Mouse (Mus musculus): ENCODE results near the gene Prkce.
"Not testable (repeated sequence)": the region's sequence is repeated elsewhere in the genome, so short reads cannot be mapped to it uniquely, and the experiment has no call there.

Gene Prkce

DNA sequence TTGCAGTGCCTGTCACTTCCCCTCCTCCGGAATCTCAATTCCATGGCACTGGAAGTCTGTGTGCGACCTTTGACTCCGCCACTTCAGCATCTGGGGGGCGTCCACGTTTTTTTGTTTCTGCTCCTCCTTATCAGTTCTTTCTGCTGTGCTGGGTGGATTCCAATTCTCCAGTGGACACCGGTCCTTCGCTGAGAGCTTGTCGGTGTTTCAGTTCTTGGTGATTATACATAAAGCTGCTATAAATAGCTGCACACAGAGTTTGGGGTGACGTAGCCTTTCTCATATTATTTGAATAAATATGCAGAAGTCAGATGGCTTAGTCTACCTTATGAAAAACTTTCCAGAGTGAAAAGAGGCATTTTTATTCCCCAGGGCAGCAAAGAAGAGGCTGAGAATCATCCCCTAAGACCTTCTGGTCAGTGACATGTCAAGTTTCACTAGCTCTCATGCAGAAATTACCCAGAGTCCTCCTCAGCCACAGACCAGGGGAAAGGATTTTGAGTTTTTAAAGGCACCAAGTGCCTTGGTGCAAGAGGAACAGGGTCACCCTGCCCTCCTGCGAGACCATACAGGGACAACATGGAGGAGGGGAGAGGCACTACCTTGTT lies 299.8 kb downstream of the Prkce start:
- no peak for DNase-seq (ENCODE audit: extremely low spot score, low read depth, low spot score)

DNA sequence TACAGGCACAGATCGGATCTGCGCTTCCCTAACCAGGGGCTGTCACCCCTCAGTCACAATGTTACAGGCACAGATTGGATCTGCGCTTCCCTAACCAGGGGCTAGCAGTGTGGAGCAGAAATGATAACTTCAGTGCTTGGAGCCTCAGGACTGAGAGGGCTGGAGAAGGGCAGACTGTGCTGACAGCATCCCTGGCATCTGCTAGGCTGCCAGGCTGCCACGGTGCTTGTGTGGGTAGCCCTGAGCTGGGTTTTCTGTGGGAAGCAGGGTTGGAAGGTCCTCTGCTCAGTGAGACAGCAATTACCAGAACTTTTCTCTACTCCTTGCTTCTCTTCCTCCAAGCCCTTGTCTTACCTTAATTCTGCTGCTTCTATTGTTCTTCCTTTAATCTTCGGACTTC lies 300.4 kb downstream of the Prkce start:
- DNase-seq (ENCODE audit: extremely low spot score, low read depth, low spot score) = no peak

DNA sequence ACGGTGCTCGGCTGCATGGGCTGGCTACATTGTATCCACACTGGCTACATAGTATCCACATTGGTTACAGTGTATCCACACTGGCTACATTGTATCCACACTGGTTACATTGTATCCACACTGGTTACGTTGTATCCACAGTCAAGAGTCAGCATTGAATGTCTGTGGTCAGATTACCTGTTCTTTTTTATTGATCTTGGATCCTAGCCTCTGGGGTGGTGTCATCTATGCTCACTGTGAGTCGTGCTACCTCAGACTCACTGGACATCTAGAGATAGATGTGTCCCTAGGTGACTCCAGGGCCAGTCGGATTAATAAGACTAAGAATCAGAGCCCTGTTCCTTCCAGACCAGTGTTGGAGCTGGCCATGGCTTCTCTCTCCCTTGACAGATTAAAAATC lies 302.6 kb downstream of the Prkce start:
- DNase-seq (ENCODE audit: extremely low spot score, low read depth, low spot score) = no peak

DNA sequence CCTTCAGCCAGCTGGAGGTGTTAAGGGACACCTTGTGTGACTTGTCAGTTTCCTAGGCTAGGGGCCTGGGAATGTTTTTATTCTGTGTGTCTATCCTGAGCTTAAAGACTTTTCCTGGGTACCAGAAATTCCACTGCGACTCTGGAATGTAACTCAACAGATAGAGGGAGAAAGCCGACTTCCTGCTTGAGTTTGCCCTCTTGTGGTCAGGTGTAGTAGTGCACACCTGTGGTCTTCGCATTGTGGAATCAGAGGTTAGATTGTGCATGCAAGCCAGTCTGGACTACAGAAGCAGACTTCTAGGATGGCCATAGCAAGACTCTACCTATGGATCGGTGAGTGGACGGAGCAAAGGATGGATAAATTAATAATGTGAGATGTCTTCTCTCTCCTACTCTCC lies 304.1 kb downstream of the Prkce start:
- DNase-seq (ENCODE audit: extremely low spot score, low read depth, low spot score) = peak; percentile 50

DNA sequence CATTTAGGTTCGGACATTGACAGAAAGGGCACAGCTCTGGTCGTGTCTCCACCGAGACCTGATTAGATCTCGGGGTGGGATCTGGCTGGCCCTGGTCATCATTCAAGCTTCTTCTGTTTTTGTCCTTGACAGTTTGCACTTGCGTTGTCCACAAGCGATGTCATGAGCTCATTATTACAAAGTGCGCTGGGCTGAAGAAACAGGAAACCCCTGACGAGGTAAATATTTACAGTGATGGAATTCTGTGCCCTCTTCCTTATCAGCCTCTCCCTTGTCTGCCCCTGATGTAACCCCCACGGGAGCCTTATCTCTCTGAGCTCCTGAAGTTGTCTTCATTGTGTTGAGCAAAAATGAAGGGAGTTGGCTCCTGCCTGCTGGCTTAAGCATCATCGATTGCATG lies 309.1 kb downstream of the Prkce start:
- DNase-seq (ENCODE audit: extremely low spot score, low read depth, low spot score) = no peak

DNA sequence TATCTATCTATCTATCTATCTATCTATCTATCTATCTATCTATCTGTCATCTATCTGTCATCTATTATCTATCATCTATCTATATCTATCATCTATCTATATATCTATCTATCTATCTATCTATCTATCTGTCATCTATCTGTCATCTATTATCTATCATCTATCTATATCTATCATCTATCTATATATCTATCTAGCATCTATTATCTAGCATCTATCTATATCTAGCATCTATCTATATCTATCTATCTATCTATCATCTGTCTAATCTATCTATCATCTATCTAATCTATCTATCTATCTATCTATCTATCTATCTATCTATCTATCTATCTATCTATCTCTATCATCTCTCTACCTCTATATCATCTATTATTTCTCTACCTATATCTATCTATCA lies 309.8 kb downstream of the Prkce start:
- DNase-seq (ENCODE audit: extremely low spot score, low read depth, low spot score) = not testable (repeated sequence)

DNA sequence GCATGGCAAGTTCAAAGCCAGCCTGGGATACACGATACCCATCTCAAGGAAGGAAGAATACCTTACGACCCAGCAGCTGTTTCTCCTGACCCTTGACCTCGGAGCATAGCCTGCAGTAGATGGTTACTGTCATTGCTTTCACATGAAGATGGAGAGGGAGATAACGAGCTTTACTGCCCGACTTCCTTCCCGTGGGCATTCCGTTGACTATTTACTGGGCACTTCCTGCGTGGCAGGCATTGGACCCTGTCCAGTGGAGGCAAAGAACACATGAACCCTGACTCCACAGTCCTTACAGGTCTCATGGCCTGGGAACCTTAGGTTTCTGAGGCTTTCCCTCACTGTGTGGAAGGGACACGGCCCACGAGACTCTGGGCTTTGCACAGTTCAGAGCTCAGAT lies 311.8 kb downstream of the Prkce start:
- DNase-seq (ENCODE audit: extremely low spot score, low read depth, low spot score) = no peak

DNA sequence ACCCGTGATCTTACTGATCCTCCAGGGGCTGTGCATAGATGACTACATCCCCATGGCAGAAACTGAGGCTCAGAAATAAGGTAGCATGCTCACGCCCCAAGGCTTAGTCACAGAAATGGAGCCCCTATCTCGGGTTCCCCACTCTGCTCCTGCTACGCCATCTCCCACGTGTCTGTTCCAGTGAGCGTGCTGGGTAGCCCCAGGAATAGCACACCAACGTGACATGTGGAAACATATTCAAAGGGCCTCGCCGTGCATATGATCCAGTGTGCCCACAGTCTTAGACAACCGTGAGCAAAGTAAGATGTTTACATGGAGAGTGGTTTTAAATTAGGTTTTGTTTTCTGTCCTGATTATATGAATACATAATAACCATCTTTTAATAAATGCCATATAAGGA lies 315.1 kb downstream of the Prkce start:
- no peak for DNase-seq (ENCODE audit: extremely low spot score, low read depth, low spot score)

DNA sequence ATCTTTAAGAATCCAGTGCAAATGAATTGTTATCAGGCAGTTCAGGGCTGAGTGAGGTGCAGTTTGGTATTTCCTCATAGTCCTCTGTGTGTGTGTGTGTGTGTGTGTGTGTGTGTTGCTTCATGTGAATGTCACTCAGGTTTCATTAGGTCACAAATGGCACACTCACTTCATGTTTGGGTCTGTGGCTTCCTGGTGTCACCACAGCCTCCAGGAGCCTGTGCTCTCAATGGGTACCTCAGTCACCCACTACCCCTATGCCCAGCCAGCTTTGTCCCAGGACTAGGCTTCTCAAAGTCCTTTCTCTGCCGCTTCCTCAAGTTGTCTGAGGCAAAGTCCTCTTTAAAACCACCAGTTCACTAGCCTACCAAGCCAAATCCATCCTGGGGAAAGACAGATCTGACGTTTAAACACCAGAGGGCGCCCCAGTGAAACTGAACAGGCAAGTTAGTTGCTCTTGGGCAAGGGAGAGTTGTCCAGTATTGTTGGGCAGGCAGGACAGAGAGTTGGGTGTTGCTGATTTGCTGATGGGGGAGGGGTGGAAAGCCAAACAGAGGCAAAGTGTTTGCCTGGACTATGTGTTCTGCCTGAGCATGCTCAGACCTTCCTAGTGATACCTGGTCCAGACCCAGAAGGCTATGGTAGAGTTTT lies 316.6 kb downstream of the Prkce start:
- DNase-seq (ENCODE audit: extremely low spot score, low read depth, low spot score) = peak; percentile 39

DNA sequence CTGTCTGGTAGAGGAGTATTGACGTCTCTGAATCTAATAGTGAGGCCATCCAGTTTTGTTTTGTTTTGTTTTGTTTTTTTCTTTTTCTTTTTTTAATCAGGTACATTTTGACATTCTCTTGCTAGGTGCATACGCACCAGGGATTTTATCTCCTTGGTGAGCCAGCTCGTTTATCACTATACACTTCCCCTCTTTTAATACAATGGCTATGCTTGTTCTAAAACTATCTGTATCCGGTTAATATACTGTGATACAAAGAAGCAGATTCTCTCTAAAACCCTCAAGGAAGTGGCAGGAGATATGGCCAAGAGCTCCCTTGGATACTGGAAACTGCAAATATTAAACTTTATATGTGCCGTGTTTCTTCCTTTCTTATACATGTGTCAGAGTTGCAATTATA lies 319.1 kb downstream of the Prkce start:
- no peak for DNase-seq (ENCODE audit: extremely low spot score, low read depth, low spot score)

DNA sequence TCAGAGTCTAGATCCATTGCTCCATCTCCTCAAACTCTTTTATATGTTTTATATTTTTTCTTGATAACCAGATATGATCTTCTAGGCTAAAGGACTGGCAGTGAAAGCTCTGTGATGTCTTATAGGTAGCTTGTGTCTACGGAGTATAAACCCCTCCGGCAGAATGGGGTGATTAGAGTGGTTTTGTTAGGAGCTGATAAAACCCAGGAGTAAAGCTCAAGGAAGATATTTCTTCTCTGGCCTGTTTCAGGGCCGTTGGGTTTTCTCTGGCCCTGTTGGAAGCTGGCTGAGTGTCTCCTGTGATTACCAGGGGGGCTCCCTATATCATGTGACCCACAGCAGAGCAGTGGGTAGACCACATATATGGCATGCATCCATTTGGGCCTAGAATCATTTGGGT lies 319.9 kb downstream of the Prkce start:
- DNase-seq (ENCODE audit: extremely low spot score, low read depth, low spot score) = no peak

DNA sequence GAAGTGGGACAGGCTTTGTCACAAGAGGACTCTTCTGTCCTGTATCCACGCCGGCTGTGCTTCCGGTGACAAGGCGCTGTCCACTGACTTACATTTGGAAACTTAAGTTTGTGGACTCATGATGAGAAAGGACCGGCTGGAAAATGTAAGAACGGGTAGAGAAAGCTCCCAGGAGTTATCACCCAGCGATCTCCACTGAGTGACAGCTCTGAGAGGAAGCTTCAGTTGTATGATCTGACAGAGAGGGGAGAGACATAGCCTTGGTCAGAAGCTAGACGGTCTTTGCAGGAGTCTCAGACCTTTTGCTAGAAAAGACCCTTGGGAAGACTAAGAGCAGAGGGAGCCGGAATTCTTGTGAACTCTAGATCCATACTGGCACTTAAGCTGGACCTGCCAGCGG lies 322.2 kb downstream of the Prkce start:
- no peak for DNase-seq (ENCODE audit: extremely low spot score, low read depth, low spot score)

DNA sequence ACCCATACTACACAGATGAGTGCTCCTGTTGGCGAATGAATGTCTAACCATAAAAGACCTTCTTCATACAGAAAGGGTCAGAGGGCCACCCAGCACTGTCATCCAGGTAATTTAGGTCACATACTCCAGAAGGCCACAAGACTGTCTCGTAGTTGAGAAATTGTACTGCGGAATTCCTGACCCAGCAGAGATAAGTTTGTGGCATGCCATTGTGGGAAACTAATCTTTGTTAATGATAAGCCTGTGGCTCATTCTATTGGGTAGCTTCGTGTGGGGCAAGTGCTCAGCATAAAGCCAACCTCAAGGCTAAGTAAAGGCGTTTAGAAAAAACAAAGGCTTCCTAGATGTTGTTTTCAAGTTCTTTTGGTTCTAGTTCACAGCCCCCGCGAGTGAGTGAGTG lies 324.8 kb downstream of the Prkce start:
- no peak for DNase-seq (ENCODE audit: extremely low spot score, low read depth, low spot score)

DNA sequence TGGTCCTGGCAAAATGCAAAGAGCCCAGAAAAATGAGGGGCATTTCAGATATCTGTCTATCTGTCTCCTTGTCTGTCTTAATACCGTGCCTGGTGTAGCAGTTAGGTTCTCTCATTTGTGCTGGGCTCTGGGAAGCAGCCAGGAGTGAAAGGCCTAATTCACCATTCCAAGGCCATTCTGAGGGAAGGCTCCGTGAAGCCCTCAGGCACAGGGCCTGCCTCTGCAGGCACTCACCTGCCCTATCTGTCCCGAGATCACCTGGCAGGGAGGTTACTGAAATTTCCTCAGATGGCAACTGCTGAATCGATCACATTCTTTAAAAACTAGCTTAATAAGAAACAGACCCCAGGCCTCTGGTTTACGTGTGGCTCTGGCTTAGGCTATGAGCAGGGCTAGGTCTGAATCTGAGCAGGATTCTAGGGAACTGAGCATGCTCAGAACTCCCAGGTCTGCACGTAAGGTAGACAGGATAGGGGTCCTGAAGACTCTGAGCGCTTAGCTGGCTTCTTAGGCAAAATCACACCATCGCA lies 326.4 kb downstream of the Prkce start:
- DNase-seq (ENCODE audit: extremely low spot score, low read depth, low spot score) = no peak

DNA sequence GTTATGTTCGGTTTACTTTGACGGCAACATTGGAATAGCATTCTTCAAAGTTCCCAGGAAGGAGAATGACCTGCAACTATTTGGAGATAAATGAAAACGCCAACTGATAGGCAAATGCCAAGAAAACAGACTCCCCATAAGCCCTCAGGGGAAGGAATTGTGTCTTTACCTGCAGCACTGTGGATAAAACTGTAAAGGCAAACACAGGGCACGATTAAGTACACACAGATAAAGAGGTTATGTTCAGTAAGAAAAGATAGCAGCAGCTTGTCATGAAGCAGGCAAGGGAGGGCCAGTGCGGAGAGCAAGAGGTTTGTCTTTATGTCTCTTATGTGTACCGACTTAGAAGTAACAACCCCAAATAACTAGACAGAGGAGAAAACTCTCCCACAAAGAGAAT lies 326.9 kb downstream of the Prkce start:
- no peak for DNase-seq (ENCODE audit: extremely low spot score, low read depth, low spot score)

DNA sequence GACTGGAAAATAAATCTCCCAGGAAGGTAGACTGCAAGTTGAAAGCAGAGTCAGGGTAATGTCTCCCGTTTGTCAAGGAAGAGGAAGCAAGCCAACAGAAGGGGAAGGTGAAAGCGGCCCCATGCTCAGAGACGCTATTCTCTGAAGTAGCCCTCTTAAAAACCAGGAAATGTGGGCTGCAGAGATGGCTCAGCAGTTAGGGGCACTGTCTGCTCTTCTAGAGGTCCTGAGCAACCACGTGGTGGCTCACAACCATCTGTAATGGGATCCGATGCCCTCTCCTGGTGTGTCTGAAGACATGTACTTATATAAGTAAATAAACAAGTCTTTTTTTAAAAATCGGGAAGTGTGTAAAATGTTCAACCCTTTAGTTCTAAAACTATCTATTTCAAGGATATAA lies 327.3 kb downstream of the Prkce start:
- no peak for DNase-seq (ENCODE audit: extremely low spot score, low read depth, low spot score)

DNA sequence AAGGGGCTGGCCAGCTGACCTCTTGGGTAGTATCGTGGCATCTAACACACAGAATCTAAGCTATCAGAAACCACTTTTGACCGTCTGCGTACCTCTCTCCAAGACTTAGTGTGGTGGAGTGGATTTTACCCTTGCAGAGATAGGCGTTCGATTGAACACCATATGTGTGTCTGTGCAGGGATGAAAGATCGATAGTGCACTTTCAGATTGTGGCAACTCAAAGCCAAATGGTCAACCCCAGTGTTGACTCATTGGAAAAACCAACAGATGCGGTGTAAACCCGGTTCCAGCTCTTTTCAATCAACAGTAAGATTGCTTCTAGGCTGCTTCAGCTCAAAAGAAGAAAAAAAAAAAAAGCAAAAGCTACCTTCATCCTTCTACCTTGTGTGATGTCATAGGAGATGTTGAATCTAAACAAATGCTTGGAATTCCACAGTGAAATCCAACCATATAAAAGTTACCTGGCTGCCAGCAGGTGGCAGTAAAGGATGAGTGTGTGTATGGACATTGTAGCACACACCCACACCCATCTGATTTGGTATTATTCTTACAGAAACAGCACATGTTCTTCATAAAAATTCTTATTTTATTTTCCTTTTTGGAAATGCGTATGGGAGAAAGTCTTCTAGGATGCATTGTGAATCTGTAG lies 328.7 kb downstream of the Prkce start:
- DNase-seq (ENCODE audit: extremely low spot score, low read depth, low spot score) = peak; percentile 35

DNA sequence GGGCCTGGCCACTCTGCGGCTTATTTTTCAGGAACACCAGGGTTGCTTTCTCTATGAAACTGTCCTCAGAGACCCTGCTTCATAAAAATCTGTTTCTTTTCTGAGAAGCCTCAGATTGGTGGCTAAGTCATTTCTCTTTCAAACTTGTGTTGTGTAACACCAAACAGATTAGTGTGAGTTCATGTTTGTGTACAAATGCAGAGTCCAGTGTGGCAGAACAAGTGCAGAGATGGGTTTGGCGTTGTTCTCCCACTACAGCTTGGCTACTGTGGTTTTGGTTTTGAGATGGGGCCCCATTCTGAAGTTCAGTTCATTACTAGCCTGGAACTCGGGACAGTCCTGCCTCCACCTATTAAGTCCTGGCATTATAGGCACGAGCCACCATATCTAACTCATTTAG lies 329.7 kb downstream of the Prkce start:
- DNase-seq (ENCODE audit: extremely low spot score, low read depth, low spot score) = no peak

DNA sequence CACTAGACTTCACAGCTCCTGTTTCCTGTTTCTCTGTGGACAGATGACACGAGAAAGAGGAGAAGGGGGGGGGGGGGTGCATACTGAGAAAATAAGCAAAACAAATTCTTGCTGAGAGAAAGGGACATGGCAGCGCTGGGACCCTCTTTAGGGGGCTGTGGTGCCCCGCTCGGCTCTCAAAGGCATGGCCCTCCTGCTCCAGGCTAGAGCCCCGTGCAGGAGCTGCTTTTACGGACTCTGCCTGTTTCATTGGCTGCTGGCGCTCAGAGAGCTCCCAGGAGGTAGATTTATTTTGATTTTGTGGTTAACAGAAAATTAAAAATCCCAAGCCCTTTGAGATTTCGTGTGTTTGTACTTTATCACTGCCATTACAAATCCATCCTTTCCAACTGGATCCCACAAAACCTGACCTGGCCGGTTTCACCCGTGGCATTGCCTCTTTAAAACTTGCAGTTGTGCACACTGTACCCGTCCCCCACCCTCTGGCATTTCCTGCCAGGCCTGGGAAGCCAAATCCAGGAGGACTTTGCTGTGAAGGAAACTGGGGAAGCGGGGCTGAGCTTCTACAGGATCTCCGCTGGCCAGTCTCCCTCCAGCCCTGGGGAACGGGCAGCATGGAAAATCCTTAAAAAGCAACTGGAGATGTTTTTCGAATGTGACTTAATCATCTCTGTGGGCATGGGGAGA lies 331.9 kb downstream of the Prkce start:
- no peak for DNase-seq (ENCODE audit: extremely low spot score, low read depth, low spot score)

DNA sequence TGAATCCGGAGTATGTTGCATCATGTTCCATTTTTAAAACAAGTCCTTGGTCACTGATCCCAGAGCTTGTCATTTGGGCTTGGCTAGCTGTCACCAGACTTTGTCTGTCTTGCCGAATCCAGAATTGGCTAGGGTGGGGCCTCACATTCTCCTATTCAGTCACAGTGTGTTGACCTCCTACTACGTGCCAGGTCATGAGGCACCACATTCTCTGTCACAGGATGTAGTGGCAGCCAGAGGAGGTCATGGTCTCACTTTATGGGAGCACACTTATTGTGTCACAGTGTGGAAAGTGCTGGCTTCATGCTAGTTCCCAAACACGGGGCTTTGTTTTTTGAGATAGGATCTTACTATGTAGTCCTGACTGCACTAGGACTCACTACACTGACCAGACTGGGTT lies 333.8 kb downstream of the Prkce start:
- no peak for DNase-seq (ENCODE audit: extremely low spot score, low read depth, low spot score)

DNA sequence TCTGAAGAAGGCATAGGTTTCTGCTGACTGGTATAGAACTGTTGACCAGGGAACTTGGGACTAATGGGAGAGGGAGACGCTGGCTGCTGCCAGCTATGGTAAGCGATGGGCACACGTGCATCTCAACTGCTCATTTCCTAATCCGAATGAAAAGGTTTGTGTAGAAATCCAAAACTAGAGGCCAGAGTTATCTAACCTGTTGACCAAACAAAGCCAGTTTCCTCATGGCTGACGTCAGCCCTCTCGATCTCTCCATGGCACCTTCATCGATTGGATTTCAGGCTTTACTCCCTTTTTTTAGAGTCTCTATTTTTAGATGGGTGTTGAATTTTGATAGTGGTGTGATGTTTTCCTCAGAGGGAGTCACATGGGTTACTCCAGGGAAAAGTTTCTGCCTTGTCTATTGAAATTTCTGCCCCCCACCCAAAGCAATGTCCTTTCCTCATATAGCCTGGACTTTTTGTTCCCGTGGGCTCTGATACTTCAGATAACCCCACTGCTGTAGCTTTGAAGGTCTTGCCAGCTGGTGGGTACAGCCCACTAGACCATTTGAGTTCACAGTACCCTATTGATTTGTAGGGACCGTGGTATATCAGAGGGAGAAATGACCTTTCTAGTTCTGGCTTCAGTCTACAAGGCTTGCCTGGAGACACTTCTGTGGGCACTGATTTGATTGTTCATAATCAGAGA lies 335.8 kb downstream of the Prkce start:
- no peak for DNase-seq (ENCODE audit: extremely low spot score, low read depth, low spot score)
